Comparison of ENCODE assay signal across 10 mouse cellular contexts in genomic region chr2:104123540-104123939, GRCm38 (mm10). TPM values are rescaled to one million over a fixed set of nuclear protein-coding genes. Genes with fewer than 3 reads are reported as not detected.
DNase-seq lines count a peak whose midpoint lies in the region; ATAC-seq and TF ChIP-seq lines count a peak whose summit lies in the region.
"Had no signal": no experiment of that assay in that cellular context is flagged by ENCODE, and none has a peak within 500 bp of the region (broad histone marks: within the 10 kb centered on the region; RNA-seq: fewer than 3 reads in every experiment).

No protein-coding gene starts in this region.

- H3K9ac ChIP-seq in kidney, embryonic 15.5 days: no peak overlapping the region
- H3K9ac ChIP-seq in limb, embryonic 11.5 days (ENCODE audit: low read length): no peak overlapping the region
- peak overlapping the region; percentile 78; the same call in 1 of the 2 replicates for H3K9ac ChIP-seq in neural tube, embryonic 13.5 days

- TF ChIP-seq POLR2A in embryonic fibroblast, embryonic 13.5 days (IDR thresholded peaks at IDR 0.05; ENCODE audit: low read depth, low read length): no peak

- H3K9me3 ChIP-seq in kidney, embryonic 15.5 days (replicated peaks): no peaks in the 10 kb centered on the region
- no peaks in the 10 kb centered on the region for H3K9me3 ChIP-seq in limb, embryonic 11.5 days (ENCODE audit: control insufficient read depth, low read length)
- H3K9me3 ChIP-seq in neural tube, embryonic 13.5 days: no peaks in the 10 kb centered on the region

- H3K27ac ChIP-seq in kidney, embryonic 15.5 days: no peak overlapping the region
- no peak overlapping the region for H3K27ac ChIP-seq in embryonic fibroblast, embryonic 13.5 days (ENCODE audit: insufficient read depth, low read length)
- H3K27ac ChIP-seq in limb, embryonic 11.5 days (replicated peaks; ENCODE audit: low read depth, low read length): no peak overlapping the region
- H3K27ac ChIP-seq in neural tube, embryonic 13.5 days (replicated peaks): no peak overlapping the region

- ATAC-seq in kidney, embryonic 15.5 days (replicated peaks; ENCODE audit: low FRiP score): peak; percentile 16; the same call in 1 of the 2 replicates
- ATAC-seq in limb, embryonic 11.5 days (ENCODE audit: insufficient number of reproducible peaks, low FRiP score, low TSS enrichment, low read depth): no peak; the same call in 1 of the 2 replicates
- ATAC-seq in neural tube, embryonic 13.5 days (ENCODE audit: low read depth): no peak; the same call in 1 of the 2 replicates

- peak overlapping the region; percentile 95 for H3K4me2 ChIP-seq in kidney, embryonic 15.5 days
- H3K4me2 ChIP-seq in limb, embryonic 11.5 days (ENCODE audit: low read depth, severe bottlenecking): peak overlapping the region; percentile 87
- peak overlapping the region; percentile 95 for H3K4me2 ChIP-seq in neural tube, embryonic 13.5 days

- WGBS in kidney, embryonic 15.5 days: 34% methylated on average over 3 of the region's 3 CpGs
- 45% methylated on average over 3 of the region's 3 CpGs for WGBS in limb, embryonic 11.5 days
- 40% methylated on average over 3 of the region's 3 CpGs for WGBS in neural tube, embryonic 13.5 days

- H3K4me3 ChIP-seq in kidney, embryonic 15.5 days (replicated peaks): peak overlapping the region; percentile 71
- peak overlapping the region; percentile 55 for H3K4me3 ChIP-seq in embryonic fibroblast, embryonic 13.5 days (ENCODE audit: insufficient read depth, low read length)
- no peak overlapping the region for H3K4me3 ChIP-seq in limb, embryonic 11.5 days (ENCODE audit: low read depth, low read length)
- H3K4me3 ChIP-seq in neural tube, embryonic 13.5 days: peak overlapping the region; percentile 73

- H3K36me3 ChIP-seq in kidney, embryonic 15.5 days: no peaks in the 10 kb centered on the region
- H3K36me3 ChIP-seq in limb, embryonic 11.5 days (ENCODE audit: control insufficient read depth, insufficient read depth, low read length): no peaks in the 10 kb centered on the region
- H3K36me3 ChIP-seq in neural tube, embryonic 13.5 days: no peaks in the 10 kb centered on the region

- H3K27me3 ChIP-seq in kidney, embryonic 15.5 days: peaks cover 38% of the 10 kb centered on the region
- H3K27me3 ChIP-seq in limb, embryonic 11.5 days (ENCODE audit: control insufficient read depth, insufficient read depth, low read length): 0 out of 2 replicates have a peak, but pooled peaks cover 3% of the 10 kb centered on the region
- H3K27me3 ChIP-seq in neural tube, embryonic 13.5 days: peaks cover 27% of the 10 kb centered on the region

- no peak for TF ChIP-seq CTCF in embryonic fibroblast, embryonic 13.5 days (IDR thresholded peaks at IDR 0.05; ENCODE audit: borderline replicate concordance, insufficient read depth, low read length)

- peaks cover 18% of the 10 kb centered on the region for H3K4me1 ChIP-seq in kidney, embryonic 15.5 days
- 0 out of 2 replicates have a peak, but pooled peaks cover 3% of the 10 kb centered on the region for H3K4me1 ChIP-seq in embryonic fibroblast, embryonic 13.5 days (ENCODE audit: control insufficient read depth, insufficient read depth, low read length)
- no peaks in the 10 kb centered on the region for H3K4me1 ChIP-seq in limb, embryonic 11.5 days (ENCODE audit: control insufficient read depth, insufficient read depth, low read length)
- peaks cover 24% of the 10 kb centered on the region for H3K4me1 ChIP-seq in neural tube, embryonic 13.5 days (replicated peaks)

- DNase-seq in kidney, adult 18-20 months: no peak
- no peak for DNase-seq in limb, embryonic 11.5 days (ENCODE audit: low spot score)
- DNase-seq in right cerebral cortex, postnatal 10 days (ENCODE audit: low spot score in 2 of 2): no peak
- no peak for DNase-seq in adrenal gland, postnatal 14 days
- DNase-seq in cerebellum, postnatal 10 days: no peak

RNA-seq across cellular contexts. Expression of gene A930018P22Rik, which starts 1.0 kb away (rescaled TPM):
- 0.19 TPM in 1 of 2 replicates, not detected in the other for polyA plus RNA-seq in kidney, embryonic 15.5 days (2015; fragmentation: Nextera tagmentation; extraction: Ambion mirVana)
- polyA plus RNA-seq in embryonic fibroblast, embryonic 13.5 days (2011; ENCODE audit: insufficient read length, low read depth, missing spikeins): not detected in 2 replicates
- not detected in 2 replicates for polyA plus RNA-seq in limb, embryonic 11.5 days (2014; fragmentation: Nextera tagmentation; extraction: Ambion mirVana)
- 0.24 TPM in 1 of 2 replicates, not detected in the other for polyA plus RNA-seq in neural tube, embryonic 13.5 days (2015; fragmentation: Nextera tagmentation; extraction: Ambion mirVana)
- 1.1 and 2.4 TPM in 2 replicates for total RNA-seq in adrenal gland, postnatal 14 days (2021)
- total RNA-seq: hematopoietic stem cell, adult 5-6 weeks had no signal
- polyA plus RNA-seq: thymus, postnatal 0 days had no signal

RNA-seq across cellular contexts. Expression of gene Cd59a, which starts 27.9 kb away (rescaled TPM):
- polyA plus RNA-seq in kidney, embryonic 15.5 days (2015; fragmentation: Nextera tagmentation; extraction: Ambion mirVana): 39.8 and 41.6 TPM in 2 replicates
- polyA plus RNA-seq in embryonic fibroblast, embryonic 13.5 days (2011; ENCODE audit: insufficient read length, low read depth, missing spikeins): 52.5 and 67.1 TPM in 2 replicates
- polyA plus RNA-seq in limb, embryonic 11.5 days (2014; fragmentation: Nextera tagmentation; extraction: Ambion mirVana): 18.2 and 19.2 TPM in 2 replicates
- 15.8 and 25.4 TPM in 2 replicates for polyA plus RNA-seq in neural tube, embryonic 13.5 days (2015; fragmentation: Nextera tagmentation; extraction: Ambion mirVana)
- total RNA-seq in adrenal gland, postnatal 14 days (2021): 47.4 and 51.9 TPM in 2 replicates

RNA-seq across cellular contexts. Expression of gene Cd59b, which starts 53.9 kb away (rescaled TPM):
- 6.9 and 7.3 TPM in 2 replicates for polyA plus RNA-seq in kidney, embryonic 15.5 days (2015; fragmentation: Nextera tagmentation; extraction: Ambion mirVana)
- 3.4 and 3.5 TPM in 2 replicates for polyA plus RNA-seq in embryonic fibroblast, embryonic 13.5 days (2011; ENCODE audit: insufficient read length, low read depth, missing spikeins)
- polyA plus RNA-seq in limb, embryonic 11.5 days (2014; fragmentation: Nextera tagmentation; extraction: Ambion mirVana): 4.9 and 5.7 TPM in 2 replicates
- 2.4 and 3.2 TPM in 2 replicates for polyA plus RNA-seq in neural tube, embryonic 13.5 days (2015; fragmentation: Nextera tagmentation; extraction: Ambion mirVana)
- 4.4 and 4.6 TPM in 2 replicates for total RNA-seq in adrenal gland, postnatal 14 days (2021)

RNA-seq across cellular contexts. Expression of gene Gm10799, which starts 55.2 kb away (rescaled TPM):
- polyA plus RNA-seq in kidney, embryonic 15.5 days (2015; fragmentation: Nextera tagmentation; extraction: Ambion mirVana): not detected in 2 replicates
- not detected in 2 replicates for polyA plus RNA-seq in embryonic fibroblast, embryonic 13.5 days (2011; ENCODE audit: insufficient read length, low read depth, missing spikeins)
- not detected in 2 replicates for polyA plus RNA-seq in limb, embryonic 11.5 days (2014; fragmentation: Nextera tagmentation; extraction: Ambion mirVana)
- polyA plus RNA-seq in neural tube, embryonic 13.5 days (2015; fragmentation: Nextera tagmentation; extraction: Ambion mirVana): not detected in 2 replicates
- not detected in 2 replicates for total RNA-seq in adrenal gland, postnatal 14 days (2021)
- total RNA-seq: hematopoietic stem cell, adult 5-6 weeks had no signal
- polyA plus RNA-seq: thymus, postnatal 0 days had no signal

RNA-seq across cellular contexts. Expression of gene Gm10912, which starts 57.9 kb away (rescaled TPM):
- not detected in 2 replicates for polyA plus RNA-seq in kidney, embryonic 15.5 days (2015; fragmentation: Nextera tagmentation; extraction: Ambion mirVana)
- not detected in 2 replicates for polyA plus RNA-seq in embryonic fibroblast, embryonic 13.5 days (2011; ENCODE audit: insufficient read length, low read depth, missing spikeins)
- not detected in 2 replicates for polyA plus RNA-seq in limb, embryonic 11.5 days (2014; fragmentation: Nextera tagmentation; extraction: Ambion mirVana)
- not detected in 2 replicates for polyA plus RNA-seq in neural tube, embryonic 13.5 days (2015; fragmentation: Nextera tagmentation; extraction: Ambion mirVana)
- total RNA-seq in adrenal gland, postnatal 14 days (2021): 0.59 TPM in 1 of 2 replicates, not detected in the other
- total RNA-seq: hematopoietic stem cell, adult 5-6 weeks had no signal
